Mouse (Mus musculus) cortical plate, adult 2 months (tissue): ENCODE measurements at regions not wholly inside any gene's neighbourhood (a gene's known extent, or its start where the extent isn't known, plus 50 kb on each side); places are given as distances from the start of the nearest gene placed in this dataset.

Experiments
- CTCF ChIP-seq: fragments of 200-500 bp; IDR thresholded peaks from 2 replicates; pipeline ENCODE4 v1.5.1; 2011; ENCODE audit warnings: mild to moderate bottlenecking, control low read depth, low read length; ENCODE audit not compliant: insufficient read depth; ENCODE audit errors: extremely low read depth
- POLR2A ChIP-seq: fragments of 200-500 bp; IDR thresholded peaks from 2 replicates; pipeline ENCODE4 v1.6.1; 2011; ENCODE audit warnings: mild to moderate bottlenecking, low read length, control low read depth; ENCODE audit not compliant: insufficient read depth; ENCODE audit errors: extremely low read depth

DNA sequence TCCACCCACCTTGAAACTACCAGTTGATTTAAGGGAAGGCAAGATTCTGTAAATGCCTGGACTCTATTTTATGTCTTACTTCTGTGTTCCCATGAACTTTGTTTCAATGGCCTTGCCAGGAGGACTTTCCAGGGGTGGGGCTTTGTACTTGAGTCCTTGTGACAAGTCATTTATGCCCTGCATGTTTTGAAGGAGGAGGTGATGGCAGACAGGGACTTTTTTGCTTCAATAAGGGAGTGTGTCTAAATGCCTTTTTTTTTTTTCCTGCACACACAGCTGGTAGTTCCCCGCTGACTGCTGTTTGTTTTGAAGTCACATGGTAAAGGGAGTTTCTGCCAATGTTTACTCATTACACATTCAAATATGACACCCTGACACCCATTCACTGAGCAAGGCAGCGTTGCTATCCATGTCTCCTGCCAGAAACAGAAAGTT, 74.1 kb downstream of the Btg1 start:
- no peak for TF ChIP-seq CTCF
- TF ChIP-seq POLR2A = no peak
